Mouse (Mus musculus) mouse embryonic stem cell (cell line): ENCODE results near the gene Taf9.

Experiments used
- in situ Hi-C, 2 experiments: fragments of 300-500 bp; cut with MboI; formaldehyde crosslinking; loops; 1 replicate in 1 of 2; 3 replicates in 1 of 2; pipeline ENCODE4 v1.14.3; 2019 to 2020; ENCODE audit warnings: low sequenced_read_pairs in 2 of 2, low pct_unique_long_range_greater_than_20kb in 1 of 2, mixed read lengths in 1 of 2; ENCODE audit not compliant: unreplicated experiment in 1 of 2

Gene Taf9

GRCm38 (mm10) chr13:100651439-100652186 is at the start of gene Taf9:
TSS of gene Taf9 (plus strand) at chr13:100651579.
- in situ Hi-C loops: no loop called here

DNA sequence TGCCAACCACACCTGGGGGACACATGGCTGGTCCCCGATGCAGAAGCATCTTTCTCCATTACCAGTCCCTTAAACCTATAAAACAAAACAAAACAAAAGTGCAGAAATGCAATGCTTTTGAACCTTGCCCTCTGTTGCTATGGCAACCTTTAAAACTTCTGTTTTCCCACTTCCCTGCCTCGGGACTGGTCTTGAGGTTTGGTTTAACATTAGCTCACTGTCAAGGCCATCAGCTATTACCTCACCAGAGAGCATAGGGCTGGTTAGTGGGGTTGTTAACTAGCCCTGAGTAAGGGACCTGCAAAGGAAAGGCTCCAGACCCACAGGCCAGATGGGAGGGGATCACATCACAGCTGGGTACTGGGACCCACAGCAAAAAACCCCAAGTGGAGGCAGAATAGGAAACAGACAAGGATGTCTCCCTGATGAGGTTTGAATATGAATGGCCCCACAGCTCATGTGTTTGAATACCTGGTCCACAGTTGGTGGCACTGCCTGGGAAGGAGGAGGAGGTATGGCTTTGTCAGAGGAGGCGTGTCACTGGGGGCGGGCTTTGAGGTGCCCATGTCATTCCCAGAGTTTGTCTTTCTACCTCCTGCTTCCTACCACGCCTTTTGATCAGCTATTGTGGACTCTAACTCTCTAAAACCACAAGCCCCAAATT is 49.0 kb upstream of the Taf9 start:
- in situ Hi-C loops: loop anchor here in 1 of 2 experiments (25.0 kb wide), 1 partner anchor 515 kb away; no protein-coding TSS in a partner anchor

DNA sequence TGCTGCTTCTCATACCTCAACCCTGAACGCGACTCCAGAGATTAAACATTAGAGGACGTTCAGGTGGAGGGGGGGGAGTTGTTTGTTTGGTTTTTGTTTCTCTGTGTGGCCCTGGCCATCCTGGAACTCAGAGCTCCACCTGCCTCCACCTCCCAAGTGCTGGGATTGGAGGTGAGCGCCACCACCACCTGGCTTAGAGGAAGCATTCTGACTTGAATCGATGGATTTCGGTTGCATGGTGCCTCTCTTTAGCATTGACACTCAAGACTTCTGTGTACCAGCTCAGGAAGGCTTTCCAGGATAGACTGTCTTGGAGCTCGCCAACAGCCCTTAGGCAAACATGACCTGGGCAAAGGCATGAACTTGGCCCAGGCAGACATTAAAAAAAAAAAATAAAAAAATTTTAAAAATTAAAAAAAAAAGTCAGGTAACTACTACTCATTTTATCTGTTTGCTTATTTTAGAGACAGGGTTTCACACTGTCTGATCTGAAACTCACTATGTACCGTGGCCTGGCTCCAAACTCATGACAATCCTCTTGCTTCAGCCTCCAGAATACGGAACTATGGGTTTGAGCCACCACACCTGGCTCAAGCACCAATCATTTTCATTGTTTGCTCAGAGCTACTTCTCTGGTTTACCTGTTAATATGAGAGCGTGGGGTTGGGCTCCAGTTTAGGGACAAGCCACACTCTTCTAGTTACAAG is 48.2 kb upstream of the Taf9 start:
- in situ Hi-C loops: loop anchor here in 1 of 2 experiments (25.0 kb wide), 1 partner anchor 516 kb away; no protein-coding TSS in a partner anchor

GRCm38 (mm10) chr13:100603738-100604095 is 47.7 kb upstream of the Taf9 start:
- in situ Hi-C loops: loop anchor here in 1 of 2 experiments (25.0 kb wide), 1 partner anchor 516 kb away; no protein-coding TSS in a partner anchor

GRCm38 (mm10) chr13:100605845-100606244 is 45.5 kb upstream of the Taf9 start:
- in situ Hi-C loops: loop anchor here in 1 of 2 experiments (25.0 kb wide), 1 partner anchor 519 kb away; no protein-coding TSS in a partner anchor

DNA sequence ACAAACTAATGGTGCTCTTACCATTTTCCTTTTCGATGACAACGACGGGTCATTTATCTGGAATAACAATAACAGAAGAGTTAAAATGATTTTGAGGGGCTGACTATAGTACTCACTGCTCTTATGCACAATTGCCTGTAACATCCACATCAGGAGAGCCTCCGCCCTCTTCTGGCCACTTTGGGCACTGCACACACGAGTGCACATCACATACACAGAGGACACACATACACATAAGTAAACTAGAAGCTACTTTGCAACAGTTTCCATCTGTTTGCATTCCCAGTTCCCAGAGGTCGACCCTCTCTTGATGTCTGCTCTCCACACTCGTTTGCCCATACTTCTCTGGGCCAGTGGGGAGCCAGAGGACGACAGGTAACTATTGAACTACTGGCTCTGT is 43.6 kb upstream of the Taf9 start:
- in situ Hi-C loops: loop anchor here in 1 of 2 experiments (25.0 kb wide), 1 partner anchor 520 kb away; no protein-coding TSS in a partner anchor

DNA sequence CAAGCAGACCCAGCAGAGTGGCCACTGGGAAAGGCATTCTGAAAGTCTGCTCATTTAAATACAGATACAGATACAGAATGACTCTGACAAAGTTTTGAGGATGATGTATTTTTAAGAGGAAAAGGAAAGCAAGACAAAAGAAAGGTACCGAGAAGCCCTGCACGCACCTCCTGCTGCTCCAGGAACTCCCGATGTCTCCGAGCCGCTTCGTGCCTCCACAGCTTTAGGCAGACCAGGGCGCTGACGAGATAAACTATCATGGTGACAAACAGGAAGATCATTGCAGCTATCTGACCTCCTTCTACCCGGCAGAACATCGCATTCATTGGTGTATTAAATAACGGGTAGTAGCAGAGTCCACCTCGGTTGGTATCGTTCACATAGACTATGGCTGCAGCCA is 40.1 kb upstream of the Taf9 start:
- in situ Hi-C loops: loop anchor here in 1 of 2 experiments (25.0 kb wide), 1 partner anchor 524 kb away; no protein-coding TSS in a partner anchor

DNA sequence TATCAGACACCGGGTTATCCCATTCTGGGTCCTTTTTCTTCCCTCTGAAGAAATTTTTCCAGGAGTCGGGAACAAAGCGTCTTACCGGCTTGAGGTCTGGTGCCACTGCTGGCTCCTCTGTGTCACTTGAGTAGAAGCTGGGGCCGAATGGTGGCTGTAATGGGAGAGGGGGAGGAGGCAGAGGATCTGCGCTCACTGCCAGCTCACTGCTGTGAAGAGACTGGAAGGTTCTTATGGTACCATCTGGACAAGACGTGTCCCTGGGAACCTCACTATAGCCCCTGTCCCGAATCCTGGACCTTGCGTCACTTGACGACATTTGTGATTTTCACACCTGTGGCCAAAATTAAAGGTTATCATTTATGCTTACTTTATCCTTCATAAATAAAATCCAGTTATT is 39.1 kb upstream of the Taf9 start:
- in situ Hi-C loops: loop anchor here in 1 of 2 experiments (25.0 kb wide), 1 partner anchor 525 kb away; no protein-coding TSS in a partner anchor

DNA sequence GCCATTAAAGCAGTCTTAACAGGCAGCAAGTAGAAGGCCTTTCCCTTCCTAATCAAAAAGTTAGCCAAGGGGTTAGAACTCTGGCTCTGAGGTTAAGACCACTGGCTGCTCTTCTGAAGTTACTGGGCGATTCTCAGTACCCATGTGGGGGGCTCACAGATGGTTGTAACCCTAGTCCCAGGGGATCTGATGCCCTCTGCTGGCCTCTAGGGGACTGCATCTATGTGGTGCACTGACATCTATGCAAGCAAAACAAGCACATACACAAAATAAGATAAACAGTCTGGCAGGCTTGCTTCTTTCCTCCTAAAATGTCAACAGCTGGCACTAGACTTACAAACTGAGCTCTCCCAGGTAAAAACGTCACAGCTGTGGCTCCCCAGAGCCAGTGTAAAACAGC is 38.5 kb upstream of the Taf9 start:
- in situ Hi-C loops: loop anchor here in 1 of 2 experiments (25.0 kb wide), 1 partner anchor 526 kb away; no protein-coding TSS in a partner anchor

GRCm38 (mm10) chr13:100616181-100617087 is 34.9 kb upstream of the Taf9 start, which contains the start of gene Marveld2:
TSS of gene Marveld2 (minus strand) at chr13:100616971.
- in situ Hi-C loops: loop anchor here in 1 of 2 experiments (25.0 kb wide), 1 partner anchor 529 kb away; no protein-coding TSS in a partner anchor

GRCm38 (mm10) chr13:100617583-100617982 is 33.8 kb upstream of the Taf9 start:
- in situ Hi-C loops: loop anchor here in 1 of 2 experiments (25.0 kb wide), 1 partner anchor 530 kb away; no protein-coding TSS in a partner anchor

GRCm38 (mm10) chr13:100622241-100622640 is 29.1 kb upstream of the Taf9 start:
- in situ Hi-C loops: loop anchor here in 1 of 2 experiments (25.0 kb wide), 1 partner anchor 535 kb away; no protein-coding TSS in a partner anchor

DNA sequence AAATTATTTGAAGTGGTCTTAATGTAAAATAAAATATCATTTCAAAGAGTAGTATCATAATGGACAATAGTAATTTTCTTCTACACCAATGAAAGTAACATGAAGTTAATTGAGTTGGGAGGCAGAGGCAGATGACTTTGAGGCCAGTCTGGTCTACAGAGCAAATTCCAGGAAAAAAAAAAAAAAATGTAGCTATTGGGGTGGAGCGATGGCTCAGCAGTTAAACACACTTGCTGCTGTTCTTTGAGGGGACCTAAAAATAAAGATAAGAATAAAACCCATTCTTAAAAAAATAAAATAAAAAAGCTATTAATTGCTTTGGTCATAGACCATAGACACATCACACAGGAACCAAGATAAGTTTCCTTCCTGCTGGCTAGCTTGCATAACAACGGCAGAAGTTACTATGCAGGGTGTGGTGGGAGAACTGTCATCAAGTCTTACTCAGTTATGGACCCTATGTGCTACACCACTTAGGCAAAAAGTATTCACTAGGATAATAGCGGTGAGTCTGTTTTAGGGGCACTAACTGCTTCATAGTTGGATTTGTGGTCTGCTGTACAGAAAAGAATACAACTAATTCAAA is 17.2 kb upstream of the Taf9 start:
- in situ Hi-C loops: loop anchor here in 1 of 2 experiments (25.0 kb wide), 1 partner anchor 597 kb away; no protein-coding TSS in a partner anchor

- in situ Hi-C loops: loop anchor here in 1 of 2 experiments (25.0 kb wide), 1 partner anchor 605 kb away; no protein-coding TSS in a partner anchor
Observed at GRCm38 (mm10) chr13:100642471-100643209, 8.7 kb upstream of the Taf9 start.

DNA sequence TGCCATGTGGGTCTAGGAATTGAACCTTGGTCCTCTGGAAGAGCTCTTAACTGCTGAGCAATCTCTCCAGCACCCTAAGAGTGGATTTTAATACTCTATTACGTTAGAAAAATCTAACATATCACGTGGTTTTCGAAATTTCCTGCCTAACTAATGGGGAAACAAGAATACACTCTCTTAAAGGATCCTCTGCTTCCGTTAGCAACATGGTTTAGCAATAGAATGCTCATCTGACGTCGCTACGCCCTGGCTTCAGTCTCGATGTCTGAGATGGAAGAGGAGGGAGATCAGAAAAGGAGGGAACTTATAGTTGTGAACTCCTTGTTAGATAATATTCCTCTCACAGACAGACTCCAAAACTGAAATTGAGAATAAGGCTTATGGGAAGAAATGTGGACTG is 3.2 kb upstream of the Taf9 start:
- in situ Hi-C loops: loop anchor here in 1 of 2 experiments (25.0 kb wide), 1 partner anchor 611 kb away; no protein-coding TSS in a partner anchor
